Mouse (Mus musculus): ENCODE measurements around the gene Vmn2r121.

Gene Vmn2r121

DNA sequence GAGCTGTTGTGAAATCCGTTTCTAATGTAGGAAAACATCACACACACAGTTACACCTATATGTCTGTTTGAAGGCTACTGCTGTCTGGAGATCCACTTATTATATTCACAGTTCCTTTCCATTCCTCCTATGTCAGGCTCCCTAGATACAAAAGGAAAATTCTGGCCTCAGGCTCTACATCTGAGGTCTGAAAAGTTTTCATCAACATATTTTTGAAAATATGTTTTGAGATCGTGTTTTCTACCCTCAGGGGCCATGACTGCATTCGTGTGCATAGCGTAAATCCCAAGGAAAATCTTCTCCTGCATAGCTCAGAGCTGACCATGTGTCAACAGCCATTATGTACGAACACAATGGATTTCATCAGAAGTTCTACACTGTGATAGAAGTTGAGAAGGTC, at the start of gene Vmn2r121:
Gene Vmn2r121 (minus strand): TSS at position 101 of the 400 bp plus-strand sequence.
- no peak for DNase-seq (ENCODE audit: low read depth, low spot score)
